Mouse (Mus musculus) thymus, postnatal 10 days (tissue): ENCODE results near the gene Alcam.

Experiments
- DNase-seq, 2 experiments: peaks; one replicate each; pipeline ENCODE4 v3.0.0; 2021; ENCODE audit warnings: low spot score in 2 of 2

Alcam gene

GRCm38 (mm10) chr16:52453971-52454514 lies at the start of gene Alcam:
Gene Alcam, minus strand, starts transcription at chr16:52454074.
- no peak for DNase-seq

- DNase-seq, result no peak
Observed at GRCm38 (mm10) chr16:52498757-52499335, 45.0 kb upstream of the Alcam start.

GRCm38 (mm10) chr16:52490542-52490941 lies 36.7 kb upstream of the Alcam start:
- DNase-seq, result no peak

GRCm38 (mm10) chr16:52474235-52474634 lies 20.4 kb upstream of the Alcam start:
- DNase-seq, result no peak

DNA sequence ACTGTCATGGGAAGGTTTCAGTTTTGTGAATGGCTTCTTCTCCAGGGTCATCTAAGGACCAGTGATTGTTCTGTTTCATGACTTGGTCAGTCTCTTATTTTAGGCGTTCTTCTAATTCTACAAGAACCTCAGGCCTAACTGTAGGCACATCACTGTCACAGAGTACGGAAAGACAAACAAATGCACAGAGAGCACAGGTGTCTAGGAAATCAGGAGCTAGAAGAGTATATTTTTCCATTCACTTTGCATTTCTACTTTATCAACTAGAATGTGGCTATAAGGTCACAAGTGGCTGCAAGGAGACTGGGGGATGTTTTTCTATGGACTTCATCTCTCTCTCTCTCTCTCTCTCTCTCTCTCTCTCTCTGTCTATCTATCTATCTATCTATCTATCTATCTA lies 19.2 kb upstream of the Alcam start:
- DNase-seq, result no peak

GRCm38 (mm10) chr16:52472635-52473034 lies 18.8 kb upstream of the Alcam start:
- no peak for DNase-seq

DNA sequence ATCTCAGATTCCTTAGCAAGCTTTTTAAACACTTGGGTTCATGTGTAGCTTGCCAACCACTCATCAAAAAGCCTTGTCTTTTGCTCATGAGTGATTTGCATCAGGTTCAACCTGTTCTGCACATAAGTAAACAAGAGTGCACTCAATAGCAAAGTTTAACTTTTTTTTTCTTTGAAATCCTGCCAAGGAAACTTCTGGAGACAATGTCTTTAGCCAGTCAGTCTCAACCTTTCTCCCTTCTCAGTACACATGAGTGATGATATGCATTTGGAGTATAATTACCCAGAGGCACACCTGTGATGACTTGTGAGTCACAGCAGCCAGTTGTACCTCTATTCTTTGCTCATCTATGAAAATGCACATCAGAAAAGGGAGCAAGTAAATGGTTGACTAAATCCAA lies 18.2 kb upstream of the Alcam start:
- DNase-seq, result no peak

- DNase-seq, result no peak
Observed at GRCm38 (mm10) chr16:52470881-52471280, 17.0 kb upstream of the Alcam start.

- DNase-seq, result no peak
Observed at GRCm38 (mm10) chr16:52470226-52470625, 16.4 kb upstream of the Alcam start.

GRCm38 (mm10) chr16:52468426-52468825 lies 14.6 kb upstream of the Alcam start:
- DNase-seq, result no peak

DNA sequence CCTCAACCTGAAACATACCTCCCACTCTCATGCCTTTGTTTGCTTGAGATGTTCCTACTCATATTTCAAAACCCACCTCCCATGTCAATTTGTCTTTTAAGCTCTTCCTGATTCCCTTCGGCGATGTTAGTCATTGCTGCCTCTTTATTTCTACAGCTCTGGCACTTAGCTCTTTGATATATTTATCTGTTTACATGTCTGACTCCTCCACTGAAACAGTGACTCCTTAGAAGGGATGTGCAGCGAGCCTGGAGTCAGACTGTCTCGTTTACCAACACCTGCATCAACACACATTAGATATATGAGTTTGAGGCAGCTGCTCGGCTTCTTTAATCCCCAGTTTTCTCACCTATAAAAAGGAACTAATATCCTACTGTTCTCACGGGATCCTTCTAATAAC lies 12.9 kb upstream of the Alcam start:
- no peak for DNase-seq

DNA sequence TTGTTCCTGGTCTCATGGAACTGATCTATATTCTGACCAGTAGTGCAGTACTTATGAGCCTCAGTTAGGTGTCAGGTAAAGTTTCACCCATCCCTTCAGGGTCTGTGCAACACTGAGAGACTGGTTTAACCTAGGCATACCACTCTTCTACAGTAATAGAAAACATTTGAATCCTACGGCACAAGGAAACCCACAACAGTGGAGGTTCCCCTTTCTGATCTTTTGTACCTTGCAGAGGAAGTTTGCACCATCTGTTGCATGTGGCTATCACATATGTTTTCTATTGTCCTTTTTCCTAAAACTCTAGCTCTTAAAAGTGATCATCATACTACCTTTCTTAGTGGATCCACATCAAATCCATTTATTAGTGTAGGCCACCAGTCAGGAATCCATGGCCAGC lies 10.7 kb upstream of the Alcam start:
- no peak for DNase-seq

GRCm38 (mm10) chr16:52452862-52453715 lies 785 bp downstream of the Alcam start:
- DNase-seq, result peak; percentile 79 to 88

DNA sequence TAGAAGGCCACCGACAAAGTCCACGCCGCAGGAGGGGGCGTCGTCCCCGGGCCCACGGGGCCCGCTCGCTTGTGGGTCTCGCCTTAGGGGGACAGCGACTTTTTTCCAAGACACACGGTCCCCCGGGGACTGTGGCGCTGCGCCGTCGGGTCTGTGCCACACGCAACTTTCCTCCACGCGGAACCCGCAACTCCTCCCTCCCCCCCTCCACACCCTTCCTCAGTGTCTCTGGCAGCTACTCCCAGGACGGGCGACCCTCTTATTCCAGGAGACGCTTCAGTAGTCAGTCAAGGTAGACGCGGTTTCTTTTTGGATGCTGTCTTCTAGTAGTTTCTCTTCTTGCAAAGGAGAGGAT lies 1.4 kb downstream of the Alcam start:
- no peak for DNase-seq

DNA sequence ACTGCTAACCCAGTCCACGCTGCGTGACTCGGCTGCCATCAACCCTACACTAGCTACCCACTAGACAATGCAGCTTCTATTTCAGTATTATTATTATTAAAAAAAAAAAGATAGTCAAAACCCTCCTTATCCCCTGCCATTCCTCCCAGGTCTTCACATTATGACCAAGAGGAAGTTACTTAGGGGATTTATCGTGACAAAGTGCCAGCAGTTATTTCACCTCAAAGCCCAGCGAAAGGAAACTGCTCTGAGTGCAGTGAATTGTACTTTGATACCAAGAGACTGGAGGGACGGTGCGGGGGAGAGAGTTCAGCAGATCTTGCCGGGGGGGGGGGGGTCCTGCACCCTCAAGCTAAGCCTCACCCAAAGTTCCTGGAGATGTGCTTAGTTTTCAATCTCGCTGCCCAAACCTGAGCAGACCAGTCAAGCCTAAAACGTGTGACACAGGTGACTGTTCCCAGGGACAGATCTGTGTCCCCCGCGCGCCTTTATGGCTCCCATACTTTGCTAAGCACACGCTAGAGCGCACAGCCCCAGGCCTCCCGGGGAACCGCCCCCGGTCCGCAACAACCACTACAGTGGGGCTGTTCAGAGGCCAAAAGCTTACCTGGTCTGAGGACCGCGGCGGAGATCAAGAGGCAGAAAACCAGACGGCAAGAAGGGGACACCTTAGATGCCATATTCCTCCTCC lies 1.9 kb downstream of the Alcam start:
- DNase-seq, result peak in 1 of 2 experiments; percentile 9

DNA sequence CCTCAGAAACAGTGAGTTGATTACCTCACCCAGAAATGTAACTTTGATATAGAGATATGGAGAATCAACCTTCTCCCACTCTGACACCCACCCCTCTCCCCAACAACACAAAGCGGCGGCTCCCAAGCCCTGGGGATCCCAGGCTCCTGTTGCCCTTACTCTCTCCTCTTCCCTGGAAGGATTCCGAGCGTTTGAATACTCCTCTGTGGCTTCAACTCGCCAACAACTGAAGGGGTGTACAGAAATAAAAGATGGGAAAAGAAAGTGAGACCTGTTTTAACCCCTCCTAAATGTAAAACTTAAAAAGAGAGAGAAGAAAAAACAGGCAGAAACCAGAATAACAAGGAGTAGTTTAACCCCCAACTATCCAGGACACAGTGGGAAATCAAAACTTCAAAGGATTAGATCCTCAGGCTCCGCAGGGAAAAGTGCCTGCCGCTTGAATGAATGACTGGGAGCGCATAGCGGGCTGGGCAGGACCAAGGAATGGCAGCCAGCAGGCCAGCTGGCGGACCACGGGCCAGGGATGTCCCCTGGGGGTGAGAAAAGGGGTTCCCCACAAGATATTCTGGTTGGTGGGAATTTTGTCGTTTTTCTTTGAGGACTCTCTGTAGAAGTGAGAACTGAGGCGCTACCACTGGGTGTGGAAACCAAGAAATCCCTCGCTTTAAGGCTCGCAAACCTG lies 2.6 kb downstream of the Alcam start:
- DNase-seq, result no peak

DNA sequence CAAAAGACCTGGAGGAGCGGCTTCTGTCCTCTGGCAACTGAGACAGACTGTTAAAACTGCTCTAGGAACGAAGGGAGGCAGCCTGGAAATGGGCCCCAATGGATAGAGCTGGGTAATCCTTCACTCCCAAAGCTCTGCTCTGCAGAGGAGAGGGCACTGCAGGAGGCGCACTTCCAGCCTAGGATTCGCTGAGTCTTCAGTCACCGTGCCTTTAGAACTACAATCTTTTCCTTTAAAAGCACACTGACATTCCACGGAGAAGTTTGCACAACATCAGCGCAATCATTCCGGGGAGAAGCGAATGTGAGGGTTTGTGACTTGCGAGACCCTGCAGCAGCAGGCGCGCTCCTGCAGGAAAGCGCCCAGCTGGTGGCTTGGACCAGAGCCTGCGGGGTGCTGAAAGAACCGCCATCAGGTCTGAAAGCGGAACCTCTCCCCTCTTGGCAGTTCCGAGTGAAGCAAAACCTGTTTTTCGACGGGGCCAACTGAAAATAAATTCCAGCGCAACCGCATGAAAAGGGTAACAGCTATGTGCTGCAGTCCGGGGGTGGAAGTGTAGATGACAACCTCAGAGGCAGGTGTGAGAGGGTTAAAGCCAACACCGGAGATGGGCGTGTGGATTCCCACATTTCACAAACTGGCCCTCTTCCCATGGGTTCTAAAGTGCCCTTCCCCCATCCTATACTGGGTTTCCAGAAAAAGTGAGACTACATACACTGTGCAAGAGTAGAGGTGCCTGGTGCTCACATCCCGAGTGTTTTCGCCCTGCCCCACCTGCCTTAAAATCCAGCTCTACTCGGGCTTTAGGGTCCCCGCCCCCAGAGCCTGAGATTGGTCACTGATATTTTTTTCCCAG lies 3.4 kb downstream of the Alcam start:
- DNase-seq, result peak in 1 of 2 experiments; percentile 3

- DNase-seq, result no peak
Observed at GRCm38 (mm10) chr16:52449889-52450244, 4.0 kb downstream of the Alcam start.

DNA sequence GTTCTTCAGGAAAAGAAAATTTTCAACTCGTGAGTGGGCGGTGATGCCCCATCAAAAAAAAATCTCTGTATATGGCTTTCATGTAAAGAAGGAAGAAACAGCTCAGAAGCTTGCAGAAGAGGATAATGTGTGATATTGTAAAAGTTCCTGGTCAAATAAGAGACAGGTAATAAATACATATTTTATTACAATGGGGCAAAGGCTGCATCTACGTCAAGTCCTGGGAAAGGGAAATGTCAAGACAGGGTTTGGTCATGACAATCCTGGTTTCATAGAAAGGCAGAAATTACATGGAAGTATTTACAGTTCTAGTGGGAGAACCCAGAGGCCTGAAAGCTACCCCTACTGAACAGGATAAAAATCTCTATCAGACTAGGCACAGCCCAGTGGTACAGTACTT lies 7.9 kb downstream of the Alcam start:
- no peak for DNase-seq

GRCm38 (mm10) chr16:52443635-52444505 lies 10.0 kb downstream of the Alcam start:
- DNase-seq, result no peak
